8 mouse cellular contexts compared by ENCODE assay signal in the genomic region with DNA sequence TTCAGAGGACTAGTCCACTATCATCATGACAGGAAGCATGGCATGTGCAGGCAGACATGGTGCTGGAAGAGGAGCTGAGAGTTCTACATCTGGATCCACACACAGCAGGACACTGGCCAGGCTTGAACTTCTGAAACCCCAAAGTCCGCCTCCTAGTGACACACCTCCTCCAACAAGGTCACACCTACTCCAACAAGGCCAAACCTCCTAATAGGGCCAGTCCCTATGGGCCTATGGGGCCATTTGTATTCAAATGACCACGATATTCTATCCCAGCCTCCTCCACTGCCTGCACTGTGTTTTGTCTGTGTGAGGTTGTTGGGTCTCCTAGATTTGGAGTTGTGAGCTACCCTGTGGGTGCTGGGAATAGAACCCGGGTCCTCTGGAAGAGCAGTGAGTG. TPM values are rescaled to one million over a fixed set of nuclear protein-coding genes. Genes with fewer than 3 reads are reported as not detected.
DNase-seq lines count a peak whose midpoint lies in the region; ATAC-seq and TF ChIP-seq lines count a peak whose summit lies in the region.

No protein-coding gene starts in this region.

- H3K27me3 ChIP-seq in heart, embryonic 12.5 days (replicated peaks), result no peaks in the 10 kb centered on the region
- H3K27me3 ChIP-seq in CH12.LX (replicated peaks), result no peaks in the 10 kb centered on the region
- no peaks in the 10 kb centered on the region for H3K27me3 ChIP-seq in forebrain, embryonic 15.5 days
- no peaks in the 10 kb centered on the region for H3K27me3 ChIP-seq in liver, embryonic 16.5 days (ENCODE audit: control insufficient read depth, insufficient read depth, low read depth, low read length)

- no peak for TF ChIP-seq RAD21 in CH12.LX (IDR thresholded peaks at IDR 0.05; ENCODE audit: low read depth, low read length)

- H3K4me3 ChIP-seq in heart, embryonic 12.5 days, result peak overlapping the region; percentile 91
- H3K4me3 ChIP-seq in CH12.LX (replicated peaks in 1 of 3; ENCODE audit: low read depth in 2 of 3, low read length in 2 of 3, poor library complexity in 1 of 3), result peak overlapping the region; percentile 41 to 82 (median 46)
- H3K4me3 ChIP-seq in forebrain, embryonic 15.5 days, result peak overlapping the region; percentile 100
- no peak overlapping the region for H3K4me3 ChIP-seq in liver, embryonic 16.5 days (ENCODE audit: low read depth, low read length)

- peak overlapping the region; percentile 75 for H3K4me2 ChIP-seq in heart, embryonic 12.5 days
- 0 out of 2 replicates have a peak overlapping the region, but pooled peaks have one; percentile 4 for H3K4me2 ChIP-seq in CH12.LX (ENCODE audit: insufficient read depth, low read depth, poor library complexity, severe bottlenecking)
- H3K4me2 ChIP-seq in forebrain, embryonic 15.5 days (replicated peaks), result peak overlapping the region; percentile 54; the same call in 1 of the 2 replicates
- H3K4me2 ChIP-seq in liver, embryonic 16.5 days (ENCODE audit: low read depth, low read length), result peak overlapping the region; percentile 82; the same call in 1 of the 2 replicates

- peaks cover 14% of the 10 kb centered on the region for H3K79me2 ChIP-seq in CH12.LX (replicated peaks; ENCODE audit: control insufficient read depth, extremely low read depth, insufficient read depth, poor library complexity, severe bottlenecking)

- dilution Hi-C loops in CH12.LX (cut with MboI; ENCODE audit: extremely low pct_ligation_motif_present, extremely low pct_unique_long_range_greater_than_20kb, low sequenced_read_pairs), result no loop called here

- H3K9me3 ChIP-seq in heart, embryonic 12.5 days (replicated peaks), result peaks cover 2% of the 10 kb centered on the region
- H3K9me3 ChIP-seq in CH12.LX (replicated peaks; ENCODE audit: low read length), result no peaks in the 10 kb centered on the region
- no peaks in the 10 kb centered on the region for H3K9me3 ChIP-seq in forebrain, embryonic 15.5 days
- H3K9me3 ChIP-seq in liver, embryonic 16.5 days (replicated peaks; ENCODE audit: control insufficient read depth, low read length), result no peaks in the 10 kb centered on the region

- TF ChIP-seq POLR2A in CH12.LX (IDR thresholded peaks at IDR 0.05; ENCODE audit: low read depth, low read length), result no peak

- no peak for DNase-seq in heart, postnatal 4 days
- DNase-seq in CH12.LX (ENCODE audit: extremely low read depth), result peak; percentile 67
- no peak for DNase-seq in left cerebral cortex, adult 18-20 months (ENCODE audit: low spot score in 2 of 2)
- DNase-seq in cerebellum, adult 8-10 months, result no peak
- no peak for DNase-seq in gastrocnemius, postnatal 36 days

- ATAC-seq in heart, embryonic 12.5 days (ENCODE audit: insufficient number of reproducible peaks, low FRiP score), result no peak
- peak; percentile 21; the same call in 1 of the 2 replicates for ATAC-seq in forebrain, embryonic 15.5 days (replicated peaks)
- no peak for ATAC-seq in liver, embryonic 16.5 days (ENCODE audit: low read depth)

- H3K27ac ChIP-seq in heart, embryonic 12.5 days (ENCODE audit: poor library complexity, severe bottlenecking), result no peak overlapping the region
- no peak overlapping the region for H3K27ac ChIP-seq in CH12.LX (ENCODE audit: insufficient read depth, low read depth)
- peak overlapping the region; percentile 49 for H3K27ac ChIP-seq in forebrain, embryonic 15.5 days (replicated peaks)
- no peak overlapping the region for H3K27ac ChIP-seq in liver, embryonic 16.5 days (ENCODE audit: low read length)

- in situ Hi-C loops in CH12.LX (cut with MboI; ENCODE audit: low pct_ligation_motif_present, low pct_unique_long_range_greater_than_20kb, low sequenced_read_pairs), result no loop called here

- no peak for TF ChIP-seq CTCF in CH12.LX (conservative IDR thresholded peaks at IDR 0.05 in 1 of 2, IDR thresholded peaks at IDR 0.05 in 1 of 2; ENCODE audit: low read depth in 2 of 2, low read length in 2 of 2)

- H3K9ac ChIP-seq in heart, embryonic 12.5 days, result no peak overlapping the region
- H3K9ac ChIP-seq in CH12.LX (ENCODE audit: insufficient read depth, low read depth), result no peak overlapping the region
- H3K9ac ChIP-seq in forebrain, embryonic 15.5 days (replicated peaks), result no peak overlapping the region
- H3K9ac ChIP-seq in liver, embryonic 16.5 days (ENCODE audit: low read depth, low read length), result no peak overlapping the region

- TF ChIP-seq EP300 in CH12.LX (IDR thresholded peaks at IDR 0.05; ENCODE audit: low read length), result no peak

- H3K36me3 ChIP-seq in heart, embryonic 12.5 days, result peaks cover 29% of the 10 kb centered on the region
- H3K36me3 ChIP-seq in CH12.LX (replicated peaks in 1 of 2; ENCODE audit: control insufficient read depth in 1 of 2, insufficient read depth in 1 of 2, low read length in 1 of 2), result peaks cover 21 to 23% of the 10 kb centered on the region in 2 experiments
- H3K36me3 ChIP-seq in forebrain, embryonic 15.5 days, result peaks cover 22% of the 10 kb centered on the region
- H3K36me3 ChIP-seq in liver, embryonic 16.5 days (ENCODE audit: control insufficient read depth, insufficient read depth), result peaks cover 13% of the 10 kb centered on the region

- intact Hi-C loops in gastrocnemius, postnatal 36 days (cut with DNase I), result no loop called here

- H3K4me1 ChIP-seq in heart, embryonic 12.5 days (replicated peaks), result peaks cover 6% of the 10 kb centered on the region
- peaks cover 0 to 41% of the 10 kb centered on the region in 2 experiments; a peak in 2 of 4 replicates for H3K4me1 ChIP-seq in CH12.LX (ENCODE audit: control insufficient read depth in 1 of 2, insufficient read depth in 2 of 2)
- peaks cover 11% of the 10 kb centered on the region for H3K4me1 ChIP-seq in forebrain, embryonic 15.5 days
- peaks cover 6% of the 10 kb centered on the region for H3K4me1 ChIP-seq in liver, embryonic 16.5 days (ENCODE audit: control insufficient read depth, low read depth, low read length)

- WGBS in heart, embryonic 12.5 days, result 78% methylated on average over 3 of the region's 3 CpGs
- WGBS in forebrain, embryonic 15.5 days, result 85% methylated on average over 3 of the region's 3 CpGs
- WGBS in liver, embryonic 16.5 days (ENCODE audit: insufficient replicate concordance), result 69% methylated on average over 3 of the region's 3 CpGs

TF ChIP-seq in CH12.LX, 34 proteins besides CTCF, POLR2A, EP300 and RAD21:
- TF ChIP-seq SMC3 (IDR thresholded peaks at IDR 0.05; ENCODE audit: low read depth, low read length) (no peak), NELFE (IDR thresholded peaks at IDR 0.05; ENCODE audit: low read depth, low read length) (0 out of 2 replicates have a peak, but pooled peaks have one; percentile 40)

RNA-seq across cellular contexts. Expression of gene Hsbp1, which starts 0.7 kb away (rescaled TPM):
- polyA plus RNA-seq in heart, embryonic 12.5 days (2016; fragmentation: Nextera tagmentation; extraction: Ambion mirVana), result 268 and 275 TPM in 2 replicates
- 100 to 1,000 TPM; 180 to 183 TPM for total RNA-seq in heart, postnatal 4 days (2021)
- 55.8 and 61.7 TPM in 2 replicates for total RNA-seq in CH12.LX (2012; rRNA removed)
- 53.8 and 59.0 TPM in 2 replicates for total RNA-seq in CH12.LX (2014; rRNA removed)
- polyA plus RNA-seq in CH12.LX (2012; ENCODE audit: insufficient read length, low read depth), result 66.9 and 89.0 TPM in 2 replicates
- polyA plus RNA-seq in forebrain, embryonic 15.5 days (2015; fragmentation: Nextera tagmentation; extraction: Ambion mirVana), result 586 and 605 TPM in 2 replicates
- polyA plus RNA-seq in liver, embryonic 16.5 days (2015; fragmentation: Nextera tagmentation; extraction: Ambion mirVana), result 82.7 and 86.9 TPM in 2 replicates
- total RNA-seq in left cerebral cortex, adult 18-20 months (2021), result 100 to 1,000 TPM; 325 TPM
- 100 to 1,000 TPM; 131 to 132 TPM for total RNA-seq in gastrocnemius, postnatal 36 days (2021)

RNA-seq across cellular contexts. Expression of gene Mlycd, which starts 51.1 kb away (rescaled TPM):
- 19.3 and 20.1 TPM in 2 replicates for polyA plus RNA-seq in heart, embryonic 12.5 days (2016; fragmentation: Nextera tagmentation; extraction: Ambion mirVana)
- 10 to 100 TPM; 70.4 to 72.5 TPM for total RNA-seq in heart, postnatal 4 days (2021)
- total RNA-seq in CH12.LX (2012; rRNA removed) (8.7 and 12.3 TPM in 2 replicates), CH12.LX (2014; rRNA removed) (4.5 and 5.1 TPM in 2 replicates)
- polyA plus RNA-seq in CH12.LX (2012; ENCODE audit: insufficient read length, low read depth), result 4.2 and 4.4 TPM in 2 replicates
- 14.7 and 15.2 TPM in 2 replicates for polyA plus RNA-seq in forebrain, embryonic 15.5 days (2015; fragmentation: Nextera tagmentation; extraction: Ambion mirVana)
- polyA plus RNA-seq in liver, embryonic 16.5 days (2015; fragmentation: Nextera tagmentation; extraction: Ambion mirVana), result 10.0 and 12.1 TPM in 2 replicates
- 10 to 100 TPM; 27.1 to 28.1 TPM for total RNA-seq in left cerebral cortex, adult 18-20 months (2021)
- 100 to 1,000 TPM in 1 of 2 experiments, 10 to 100 TPM in 1; 73.5 to 114 TPM for total RNA-seq in gastrocnemius, postnatal 36 days (2021)

Comparison
In these comparisons a context has a peak if more than half of its experiments do, and no peak if none do; other contexts are left out.
1. H3K4me2 ChIP-seq: peak in every context shown above with its lines; median percentile 82 in liver, embryonic 16.5 days; 75 in heart, embryonic 12.5 days; 54 in forebrain, embryonic 15.5 days; 4 in CH12.LX.